Mouse (Mus musculus): ENCODE measurements around the gene Mical3. TPM values are rescaled to one million over a fixed set of nuclear protein-coding genes. Genes with fewer than 3 reads are reported as not detected.

The Mical3 gene
- polyA plus RNA-seq, 1 experiment from 2014 or later, result 68.8 TPM

DNA sequence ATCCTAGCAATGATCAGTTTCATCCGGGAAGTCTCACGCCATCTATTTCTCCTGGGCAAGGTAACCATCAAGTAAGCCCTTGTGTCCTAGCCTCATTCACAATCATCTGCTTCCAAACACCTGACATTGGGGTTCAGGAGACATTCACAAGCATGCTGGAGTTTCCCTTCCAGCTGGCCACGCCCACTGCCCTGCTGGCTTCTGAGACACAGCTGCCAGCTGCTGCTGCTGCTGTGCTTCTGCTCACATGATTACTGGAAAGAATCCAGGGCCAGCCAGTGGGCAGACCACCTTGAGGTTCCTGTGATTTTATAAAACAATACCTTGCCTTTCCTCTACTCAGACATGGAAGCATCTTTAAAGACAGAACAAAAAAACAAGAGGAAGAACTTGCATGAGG, 97.5 kb downstream of the Mical3 start:
- no peak overlapping the region for H3K4me2 ChIP-seq (ENCODE audit: low read depth, low read length)
- H3K27me3 ChIP-seq (ENCODE audit: control insufficient read depth, insufficient read depth, low read length), result no peaks in the 10 kb centered on the region
- no peak for ATAC-seq (ENCODE audit: low read depth)
- no peak overlapping the region for H3K9ac ChIP-seq (replicated peaks; ENCODE audit: low read depth, low read length)
- 94% methylated on average over 3 of the region's 3 CpGs for WGBS
- H3K36me3 ChIP-seq (ENCODE audit: control insufficient read depth, insufficient read depth, low read length), result peaks cover 57% of the 10 kb centered on the region
- H3K4me3 ChIP-seq (ENCODE audit: low read depth, low read length), result no peak overlapping the region
- no peaks in the 10 kb centered on the region for H3K4me1 ChIP-seq (ENCODE audit: control insufficient read depth, insufficient read depth, low read length)
- no peaks in the 10 kb centered on the region for H3K9me3 ChIP-seq (ENCODE audit: control insufficient read depth, low read length)
- no peak overlapping the region for H3K27ac ChIP-seq (ENCODE audit: low read depth, low read length)

DNA sequence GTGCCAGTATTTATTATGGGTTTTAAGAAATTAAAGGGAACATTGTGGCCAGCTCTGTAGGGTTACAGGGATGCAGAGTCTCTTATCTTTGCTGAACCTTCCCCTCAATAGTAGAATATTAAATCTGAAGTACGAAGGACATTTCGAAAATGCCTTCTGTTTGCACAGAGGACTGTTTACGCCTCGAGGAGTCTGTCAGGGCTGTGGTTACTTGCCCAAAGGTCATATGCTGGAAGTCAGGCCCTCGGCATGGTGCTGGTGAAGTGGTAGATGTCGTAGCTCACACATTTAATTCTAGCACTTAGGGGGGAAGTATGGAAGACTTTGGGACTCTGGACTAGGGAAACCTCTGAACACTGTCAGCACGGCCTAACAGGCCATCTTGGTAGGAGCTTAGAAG, 99.4 kb downstream of the Mical3 start:
- H3K4me3 ChIP-seq (ENCODE audit: low read depth, low read length), result no peak overlapping the region
- ATAC-seq (ENCODE audit: low read depth), result no peak
- H3K27ac ChIP-seq (ENCODE audit: low read depth, low read length), result no peak overlapping the region
- H3K9ac ChIP-seq (replicated peaks; ENCODE audit: low read depth, low read length), result no peak overlapping the region
- H3K27me3 ChIP-seq (ENCODE audit: control insufficient read depth, insufficient read depth, low read length), result no peaks in the 10 kb centered on the region
- H3K4me1 ChIP-seq (ENCODE audit: control insufficient read depth, insufficient read depth, low read length), result peaks cover 8% of the 10 kb centered on the region; the same call in 1 of the 2 replicates
- H3K4me2 ChIP-seq (ENCODE audit: low read depth, low read length), result no peak overlapping the region
- 95% methylated on average over 7 of the region's 7 CpGs for WGBS
- H3K36me3 ChIP-seq (ENCODE audit: control insufficient read depth, insufficient read depth, low read length), result peaks cover 48% of the 10 kb centered on the region
- H3K9me3 ChIP-seq (ENCODE audit: control insufficient read depth, low read length), result no peaks in the 10 kb centered on the region

GRCm38 (mm10) chr6:121029897-121030589, 100.8 kb downstream of the Mical3 start:
- no peaks in the 10 kb centered on the region for H3K9me3 ChIP-seq (ENCODE audit: control insufficient read depth, low read length)
- H3K36me3 ChIP-seq (ENCODE audit: control insufficient read depth, insufficient read depth, low read length), result peaks cover 46% of the 10 kb centered on the region
- no peak overlapping the region for H3K9ac ChIP-seq (replicated peaks; ENCODE audit: low read depth, low read length)
- H3K27ac ChIP-seq (ENCODE audit: low read depth, low read length), result no peak overlapping the region
- no peak overlapping the region for H3K4me2 ChIP-seq (ENCODE audit: low read depth, low read length)
- 92% methylated on average over 19 of the region's 19 CpGs for WGBS
- no peak overlapping the region for H3K4me3 ChIP-seq (ENCODE audit: low read depth, low read length)
- H3K27me3 ChIP-seq (ENCODE audit: control insufficient read depth, insufficient read depth, low read length), result no peaks in the 10 kb centered on the region
- no peak for ATAC-seq (ENCODE audit: low read depth)
- H3K4me1 ChIP-seq (ENCODE audit: control insufficient read depth, insufficient read depth, low read length), result peaks cover 8% of the 10 kb centered on the region; the same call in 1 of the 2 replicates

DNA sequence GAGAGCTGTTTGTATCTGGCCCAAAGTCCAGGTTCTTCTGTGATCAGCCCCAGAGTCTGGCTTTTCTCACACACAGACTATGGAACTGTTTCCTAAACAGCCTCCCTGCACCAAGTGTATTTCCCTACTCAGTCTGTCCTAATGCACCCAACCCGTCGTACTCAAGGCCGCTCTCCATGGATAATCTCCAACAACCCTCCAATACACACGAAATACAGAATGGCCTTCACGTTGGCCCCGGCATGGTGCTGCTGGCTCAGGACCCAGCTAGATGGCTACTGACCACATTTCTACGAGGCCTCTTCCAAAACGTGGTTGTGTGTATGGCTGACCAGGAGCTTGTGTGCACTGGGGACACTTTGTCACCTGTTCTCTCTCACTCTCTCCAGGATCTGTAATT, 102.3 kb downstream of the Mical3 start:
- Histone ChIP-seq H3K4me1 (ENCODE audit: control insufficient read depth, insufficient read depth, low read length) (peaks cover 8% of the 10 kb centered on the region; the same call in 1 of the 2 replicates), H3K27me3 (ENCODE audit: control insufficient read depth, insufficient read depth, low read length) (no peaks in the 10 kb centered on the region), H3K9ac (replicated peaks; ENCODE audit: low read depth, low read length) (no peak overlapping the region), H3K9me3 (ENCODE audit: control insufficient read depth, low read length) (no peaks in the 10 kb centered on the region), H3K4me3 (ENCODE audit: low read depth, low read length) (no peak overlapping the region), H3K36me3 (ENCODE audit: control insufficient read depth, insufficient read depth, low read length) (peaks cover 37% of the 10 kb centered on the region), H3K4me2 (ENCODE audit: low read depth, low read length) (no peak overlapping the region), H3K27ac (ENCODE audit: low read depth, low read length) (no peak overlapping the region)
- 96% methylated on average over 8 of the region's 8 CpGs for WGBS
- no peak for ATAC-seq (ENCODE audit: low read depth)

- no peak overlapping the region for H3K4me2 ChIP-seq (ENCODE audit: low read depth, low read length)
- peaks cover 8% of the 10 kb centered on the region; the same call in 1 of the 2 replicates for H3K4me1 ChIP-seq (ENCODE audit: control insufficient read depth, insufficient read depth, low read length)
- no peaks in the 10 kb centered on the region for H3K9me3 ChIP-seq (ENCODE audit: control insufficient read depth, low read length)
- no peak overlapping the region for H3K4me3 ChIP-seq (ENCODE audit: low read depth, low read length)
- no peak overlapping the region for H3K9ac ChIP-seq (replicated peaks; ENCODE audit: low read depth, low read length)
- H3K36me3 ChIP-seq (ENCODE audit: control insufficient read depth, insufficient read depth, low read length), result peaks cover 32% of the 10 kb centered on the region
- H3K27me3 ChIP-seq (ENCODE audit: control insufficient read depth, insufficient read depth, low read length), result no peaks in the 10 kb centered on the region
- ATAC-seq (ENCODE audit: low read depth), result 0 out of 2 replicates have a peak, but pooled peaks have one; percentile 40
- WGBS, result 52% methylated on average over 5 of the region's 5 CpGs
- H3K27ac ChIP-seq (ENCODE audit: low read depth, low read length), result no peak overlapping the region
Observed at GRCm38 (mm10) chr6:121027314-121027713, 103.5 kb downstream of the Mical3 start.

- Histone ChIP-seq H3K27me3 (ENCODE audit: control insufficient read depth, insufficient read depth, low read length) (no peaks in the 10 kb centered on the region), H3K4me3 (ENCODE audit: low read depth, low read length) (no peak overlapping the region), H3K4me1 (ENCODE audit: control insufficient read depth, insufficient read depth, low read length) (peaks cover 8% of the 10 kb centered on the region; the same call in 1 of the 2 replicates), H3K9me3 (ENCODE audit: control insufficient read depth, low read length) (no peaks in the 10 kb centered on the region), H3K27ac (ENCODE audit: low read depth, low read length) (no peak overlapping the region), H3K9ac (replicated peaks; ENCODE audit: low read depth, low read length) (no peak overlapping the region), H3K4me2 (ENCODE audit: low read depth, low read length) (no peak overlapping the region), H3K36me3 (ENCODE audit: control insufficient read depth, insufficient read depth, low read length) (peaks cover 34% of the 10 kb centered on the region)
- ATAC-seq (ENCODE audit: low read depth), result 0 out of 2 replicates have a peak, but pooled peaks have one; percentile 16
- 56% methylated on average over 7 of the region's 7 CpGs for WGBS
Observed at GRCm38 (mm10) chr6:121026866-121027265, 103.9 kb downstream of the Mical3 start.

DNA sequence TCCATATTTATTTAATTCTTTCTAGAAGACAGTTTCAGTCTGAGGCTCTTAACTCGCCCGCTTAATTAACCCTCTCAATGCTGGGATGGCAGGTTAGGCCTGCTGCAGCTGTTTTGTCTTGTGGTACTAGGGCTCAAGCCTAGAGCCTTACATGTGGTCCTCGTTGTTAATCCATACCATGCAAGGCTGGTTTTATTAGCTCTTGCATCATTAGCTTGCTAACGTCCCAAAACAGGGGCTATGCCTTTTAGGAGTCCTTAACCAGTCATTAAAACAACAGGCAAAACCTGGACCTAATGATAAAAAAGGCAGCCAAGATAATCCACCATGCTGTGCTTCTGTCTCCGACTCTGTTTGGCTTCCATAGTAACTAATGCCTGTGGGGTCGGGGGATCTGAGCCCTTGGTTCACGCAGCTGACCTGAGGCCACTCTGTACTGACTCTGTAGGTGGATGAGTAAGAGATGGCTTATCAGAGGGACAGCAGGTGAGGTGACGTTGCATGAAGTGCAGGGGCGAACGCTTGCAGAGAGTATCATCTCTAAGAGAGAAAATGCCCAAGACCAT, 104.7 kb downstream of the Mical3 start:
- peak; percentile 61; the same call in 1 of the 2 replicates for ATAC-seq (ENCODE audit: low read depth)
- 31% methylated on average over 10 of the region's 10 CpGs for WGBS
- no peak overlapping the region for H3K4me3 ChIP-seq (ENCODE audit: low read depth, low read length)
- H3K4me2 ChIP-seq (ENCODE audit: low read depth, low read length), result no peak overlapping the region
- H3K27ac ChIP-seq (ENCODE audit: low read depth, low read length), result no peak overlapping the region
- H3K27me3 ChIP-seq (ENCODE audit: control insufficient read depth, insufficient read depth, low read length), result no peaks in the 10 kb centered on the region
- H3K9me3 ChIP-seq (ENCODE audit: control insufficient read depth, low read length), result no peaks in the 10 kb centered on the region
- no peak overlapping the region for H3K9ac ChIP-seq (replicated peaks; ENCODE audit: low read depth, low read length)
- peaks cover 40% of the 10 kb centered on the region for H3K36me3 ChIP-seq (ENCODE audit: control insufficient read depth, insufficient read depth, low read length)
- peaks cover 8% of the 10 kb centered on the region; the same call in 1 of the 2 replicates for H3K4me1 ChIP-seq (ENCODE audit: control insufficient read depth, insufficient read depth, low read length)

GRCm38 (mm10) chr6:121018147-121018546, 112.7 kb downstream of the Mical3 start:
- WGBS, result 97% methylated on average over 4 of the region's 4 CpGs
- ATAC-seq (ENCODE audit: low read depth), result no peak
- Histone ChIP-seq H3K9ac (replicated peaks; ENCODE audit: low read depth, low read length) (no peak overlapping the region), H3K27ac (ENCODE audit: low read depth, low read length) (no peak overlapping the region), H3K4me1 (ENCODE audit: control insufficient read depth, insufficient read depth, low read length) (0 out of 2 replicates have a peak, but pooled peaks cover 3% of the 10 kb centered on the region), H3K9me3 (ENCODE audit: control insufficient read depth, low read length) (no peaks in the 10 kb centered on the region), H3K27me3 (ENCODE audit: control insufficient read depth, insufficient read depth, low read length) (no peaks in the 10 kb centered on the region), H3K36me3 (ENCODE audit: control insufficient read depth, insufficient read depth, low read length) (peaks cover 49% of the 10 kb centered on the region), H3K4me2 (ENCODE audit: low read depth, low read length) (no peak overlapping the region), H3K4me3 (ENCODE audit: low read depth, low read length) (no peak overlapping the region)

- H3K27ac ChIP-seq (ENCODE audit: low read depth, low read length), result no peak overlapping the region
- peaks cover 44% of the 10 kb centered on the region for H3K36me3 ChIP-seq (ENCODE audit: control insufficient read depth, insufficient read depth, low read length)
- no peak for ATAC-seq (ENCODE audit: low read depth)
- no peak overlapping the region for H3K4me2 ChIP-seq (ENCODE audit: low read depth, low read length)
- no peak overlapping the region for H3K9ac ChIP-seq (replicated peaks; ENCODE audit: low read depth, low read length)
- no peaks in the 10 kb centered on the region for H3K27me3 ChIP-seq (ENCODE audit: control insufficient read depth, insufficient read depth, low read length)
- WGBS, result 79% methylated on average over 12 of the region's 12 CpGs
- 0 out of 2 replicates have a peak, but pooled peaks cover 3% of the 10 kb centered on the region for H3K4me1 ChIP-seq (ENCODE audit: control insufficient read depth, insufficient read depth, low read length)
- H3K4me3 ChIP-seq (ENCODE audit: low read depth, low read length), result no peak overlapping the region
- H3K9me3 ChIP-seq (ENCODE audit: control insufficient read depth, low read length), result no peaks in the 10 kb centered on the region
Observed at GRCm38 (mm10) chr6:121017436-121018031, 113.3 kb downstream of the Mical3 start.

Data from neural tube, embryonic 14.5 days (tissue).